Mouse (Mus musculus) embryonic facial prominence, embryonic 15.5 days (tissue): ENCODE data around the gene Tmem269. TPM values are rescaled to one million over a fixed set of nuclear protein-coding genes. Genes with fewer than 3 reads are reported as not detected.

Source experiments
- ATAC-seq: fragments of 200-750 bp; cut with Nextera tagmentation; 2 replicates; pipeline ENCODE4 v1.8.0; 2017; ENCODE audit warnings: low read depth, moderate TSS enrichment; ENCODE audit not compliant: insufficient number of reproducible peaks, low FRiP score, low TSS enrichment
- H3K27ac ChIP-seq: fragments of 300-500 bp; sonication (generic); replicated peaks from 2 replicates; pipeline ENCODE4 v1.5.1; 2015; ENCODE audit warnings: mild to moderate bottlenecking, inconsistent platforms
- H3K27me3 ChIP-seq: fragments of 300-500 bp; sonication (generic); 2 replicates; pipeline ENCODE4 v1.6.1; 2015; ENCODE audit warnings: inconsistent platforms
- H3K36me3 ChIP-seq: fragments of 300-500 bp; sonication (generic); 2 replicates; pipeline ENCODE4 v1.6.1; 2015; ENCODE audit warnings: mild to moderate bottlenecking, inconsistent platforms
- H3K4me1 ChIP-seq: fragments of 300-500 bp; sonication (generic); 2 replicates; pipeline ENCODE4 v1.6.1; 2015; ENCODE audit warnings: inconsistent platforms
- H3K4me2 ChIP-seq: fragments of 300-500 bp; sonication (generic); replicated peaks from 2 replicates; pipeline ENCODE4 v1.6.1; 2015; ENCODE audit warnings: mild to moderate bottlenecking, inconsistent platforms
- H3K4me3 ChIP-seq: fragments of 300-500 bp; sonication (generic); replicated peaks from 2 replicates; pipeline ENCODE4 v1.5.1; 2015; ENCODE audit warnings: mild to moderate bottlenecking, inconsistent platforms
- H3K9ac ChIP-seq: fragments of 300-500 bp; sonication (generic); 2 replicates; pipeline ENCODE4 v1.6.1; 2015; ENCODE audit warnings: inconsistent platforms
- H3K9me3 ChIP-seq: fragments of 300-500 bp; sonication (generic); replicated peaks from 2 replicates; pipeline ENCODE4 v1.6.1; 2016; ENCODE audit warnings: inconsistent platforms
- WGBS: fragments of 180-500 bp; shearing (Covaris S2); methylation state at CpG from one replicate; pipeline ENCODE4 v1.1.7; 2015; 5-methylcytosine and 5-hydroxymethylcytosine counted together
- polyA plus RNA-seq: library from polyadenylated mRNA; unstranded; fragments of >200 nt; fragmentation: Nextera tagmentation; extraction: Ambion mirVana; gene quantifications from 2 replicates; pipeline ENCODE4 v1.2.1, GENCODE M21; 2015

The Tmem269 gene
- polyA plus RNA-seq, 1 experiment from 2014 or later = 0.13 TPM

GRCm38 (mm10) chr4:119194909-119195581 lies 23.0 kb downstream of the Tmem269 start, which contains the start of gene Svbp:
Gene Svbp, plus strand, starts transcription at chr4:119195306.
- no peaks in the 10 kb centered on the region for H3K9me3 ChIP-seq
- H3K4me2 ChIP-seq = peak within 1 kb of the TSS; percentile 66
- no peaks in the 10 kb centered on the region for H3K36me3 ChIP-seq
- WGBS = under 1% methylated on average over 47 of the region's 47 CpGs
- H3K4me1 ChIP-seq = peaks cover 28% of the 10 kb centered on the region
- H3K27me3 ChIP-seq = no peaks in the 10 kb centered on the region
- H3K9ac ChIP-seq = peak within 1 kb of the TSS; percentile 68
- peak within 1 kb of the TSS; percentile 78 for H3K4me3 ChIP-seq
- peak; percentile 93 for ATAC-seq
- peak within 1 kb of the TSS; percentile 84 for H3K27ac ChIP-seq

- Histone ChIP-seq H3K9me3 (no peaks in the 10 kb centered on the region), H3K4me2 (no peak overlapping the region), H3K36me3 (no peaks in the 10 kb centered on the region), H3K9ac (no peak overlapping the region), H3K4me3 (no peak overlapping the region), H3K4me1 (peaks cover 20% of the 10 kb centered on the region), H3K27me3 (no peaks in the 10 kb centered on the region), H3K27ac (no peak overlapping the region)
- no peak for ATAC-seq
- WGBS = 86% methylated on average over 4 of the region's 4 CpGs
Measured at GRCm38 (mm10) chr4:119192757-119193156, 25.3 kb downstream of the Tmem269 start.

- Histone ChIP-seq H3K4me3 (no peak overlapping the region), H3K27me3 (0 out of 2 replicates have a peak, but pooled peaks cover 3% of the 10 kb centered on the region), H3K4me1 (0 out of 2 replicates have a peak, but pooled peaks cover 7% of the 10 kb centered on the region), H3K9me3 (no peaks in the 10 kb centered on the region), H3K4me2 (no peak overlapping the region), H3K9ac (no peak overlapping the region), H3K27ac (no peak overlapping the region), H3K36me3 (no peaks in the 10 kb centered on the region)
- 65% methylated on average over 3 of the region's 3 CpGs for WGBS
- no peak for ATAC-seq
Measured at GRCm38 (mm10) chr4:119191273-119191672, 26.7 kb downstream of the Tmem269 start.

- H3K36me3 ChIP-seq = no peaks in the 10 kb centered on the region
- H3K9me3 ChIP-seq = no peaks in the 10 kb centered on the region
- WGBS = 82% methylated on average over 8 of the region's 8 CpGs
- no peak overlapping the region for H3K4me3 ChIP-seq
- no peak overlapping the region for H3K27ac ChIP-seq
- no peak for ATAC-seq
- no peak overlapping the region for H3K4me2 ChIP-seq
- no peak overlapping the region for H3K9ac ChIP-seq
- 0 out of 2 replicates have a peak, but pooled peaks cover 3% of the 10 kb centered on the region for H3K27me3 ChIP-seq
- 0 out of 2 replicates have a peak, but pooled peaks cover under 1% of the 10 kb centered on the region for H3K4me1 ChIP-seq
Measured at GRCm38 (mm10) chr4:119190618-119191017, 27.4 kb downstream of the Tmem269 start.

GRCm38 (mm10) chr4:119189864-119190263 lies 28.2 kb downstream of the Tmem269 start, which contains the start of gene Ermap:
Gene Ermap, minus strand, starts transcription at chr4:119190011.
- H3K27me3 ChIP-seq = 0 out of 2 replicates have a peak, but pooled peaks cover 3% of the 10 kb centered on the region
- no peak within 1 kb of the TSS for H3K9ac ChIP-seq
- 68% methylated on average over 6 of the region's 6 CpGs for WGBS
- H3K9me3 ChIP-seq = no peaks in the 10 kb centered on the region
- no peak within 1 kb of the TSS for H3K4me3 ChIP-seq
- H3K27ac ChIP-seq = no peak within 1 kb of the TSS
- no peak for ATAC-seq
- no peaks in the 10 kb centered on the region for H3K4me1 ChIP-seq
- no peak within 1 kb of the TSS for H3K4me2 ChIP-seq
- no peaks in the 10 kb centered on the region for H3K36me3 ChIP-seq

- Histone ChIP-seq H3K4me2 (no peak overlapping the region), H3K4me1 (no peaks in the 10 kb centered on the region), H3K27me3 (0 out of 2 replicates have a peak, but pooled peaks cover 3% of the 10 kb centered on the region), H3K27ac (no peak overlapping the region), H3K4me3 (no peak overlapping the region), H3K9me3 (no peaks in the 10 kb centered on the region), H3K36me3 (no peaks in the 10 kb centered on the region), H3K9ac (no peak overlapping the region)
- no peak for ATAC-seq
- WGBS = 76% methylated on average over 6 of the region's 6 CpGs
Measured at GRCm38 (mm10) chr4:119189392-119189791, 28.6 kb downstream of the Tmem269 start.

- Histone ChIP-seq H3K4me3 (no peak overlapping the region), H3K9ac (no peak overlapping the region), H3K4me1 (no peaks in the 10 kb centered on the region), H3K27me3 (0 out of 2 replicates have a peak, but pooled peaks cover 3% of the 10 kb centered on the region), H3K4me2 (no peak overlapping the region), H3K9me3 (no peaks in the 10 kb centered on the region), H3K36me3 (no peaks in the 10 kb centered on the region), H3K27ac (no peak overlapping the region)
- WGBS = 54% methylated on average over 11 of the region's 11 CpGs
- no peak for ATAC-seq
Measured at GRCm38 (mm10) chr4:119188060-119188785, 29.8 kb downstream of the Tmem269 start.

GRCm38 (mm10) chr4:119185771-119186170 lies 32.2 kb downstream of the Tmem269 start:
- Histone ChIP-seq H3K4me1 (no peaks in the 10 kb centered on the region), H3K4me3 (no peak overlapping the region), H3K27ac (no peak overlapping the region), H3K9ac (no peak overlapping the region), H3K9me3 (no peaks in the 10 kb centered on the region), H3K36me3 (no peaks in the 10 kb centered on the region), H3K27me3 (0 out of 2 replicates have a peak, but pooled peaks cover 3% of the 10 kb centered on the region), H3K4me2 (no peak overlapping the region)
- 75% methylated on average over 4 of the region's 4 CpGs for WGBS
- ATAC-seq = no peak

- no peak for ATAC-seq
- Histone ChIP-seq H3K9ac (no peak overlapping the region), H3K27ac (no peak overlapping the region), H3K4me1 (no peaks in the 10 kb centered on the region), H3K27me3 (0 out of 2 replicates have a peak, but pooled peaks cover 3% of the 10 kb centered on the region), H3K4me3 (no peak overlapping the region), H3K36me3 (no peaks in the 10 kb centered on the region), H3K9me3 (no peaks in the 10 kb centered on the region), H3K4me2 (no peak overlapping the region)
- WGBS = 54% methylated on average over 1 of the region's 1 CpGs
Measured at GRCm38 (mm10) chr4:119183525-119183924, 34.5 kb downstream of the Tmem269 start.

GRCm38 (mm10) chr4:119181456-119181855 lies 36.6 kb downstream of the Tmem269 start:
- H3K9ac ChIP-seq = no peak overlapping the region
- WGBS = 74% methylated on average over 9 of the region's 9 CpGs
- no peaks in the 10 kb centered on the region for H3K27me3 ChIP-seq
- H3K4me2 ChIP-seq = no peak overlapping the region
- H3K36me3 ChIP-seq = no peaks in the 10 kb centered on the region
- H3K4me1 ChIP-seq = no peaks in the 10 kb centered on the region
- ATAC-seq = no peak
- H3K9me3 ChIP-seq = no peaks in the 10 kb centered on the region
- H3K27ac ChIP-seq = no peak overlapping the region
- H3K4me3 ChIP-seq = no peak overlapping the region

GRCm38 (mm10) chr4:119180133-119180707 lies 37.8 kb downstream of the Tmem269 start:
- Histone ChIP-seq H3K27me3 (no peaks in the 10 kb centered on the region), H3K27ac (no peak overlapping the region), H3K4me2 (no peak overlapping the region), H3K36me3 (no peaks in the 10 kb centered on the region), H3K4me1 (no peaks in the 10 kb centered on the region), H3K9me3 (no peaks in the 10 kb centered on the region), H3K4me3 (no peak overlapping the region), H3K9ac (no peak overlapping the region)
- ATAC-seq = no peak
- WGBS = 51% methylated on average over 4 of the region's 4 CpGs
